Mouse (Mus musculus): Measurements from ENCODE around the gene Prss32. TPM values are rescaled to one million over a fixed set of nuclear protein-coding genes. Genes with fewer than 3 reads are reported as not detected.
"Not testable (repeated sequence)": the region's sequence is repeated elsewhere in the genome, so short reads cannot be mapped to it uniquely, and the experiment has no call there.

Gene Prss32
- total RNA-seq, 2 experiments from 2014 or later, result 0.29 TPM; not detected in 1

DNA sequence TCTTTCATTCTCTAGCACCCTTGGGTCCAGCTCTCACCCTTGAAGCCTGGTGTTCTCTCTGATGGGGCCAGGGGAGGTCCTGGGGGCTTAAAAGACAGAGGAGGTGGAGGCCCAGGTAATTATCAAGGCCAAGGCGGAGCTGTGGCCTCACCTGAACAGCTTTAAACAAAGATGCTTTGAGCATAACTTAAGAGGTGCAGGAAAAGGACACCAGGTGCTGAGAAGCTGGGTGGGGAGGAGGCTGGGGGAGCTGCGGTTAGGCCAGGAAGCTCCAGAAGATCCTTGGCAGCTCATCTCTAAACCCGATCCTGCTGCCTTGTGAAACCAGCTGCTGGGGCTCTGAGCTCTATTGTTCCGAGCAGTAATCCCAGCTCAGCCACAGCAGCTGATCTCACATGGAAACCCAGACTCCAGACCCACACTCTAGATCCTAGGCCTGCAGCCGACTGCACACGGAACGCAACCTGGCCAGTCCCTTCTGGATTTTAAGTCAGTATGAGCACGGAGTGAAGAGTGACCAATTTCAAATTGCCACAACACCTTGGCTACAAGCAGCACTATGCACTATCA is 7.6 kb upstream of the Prss32 start, which contains the start of gene Prss33:
TSS of gene Prss33 (minus strand) at position 51 of the 570 bp plus-strand sequence.
- no peak for DNase-seq (ENCODE audit: low spot score in 2 of 2)

DNA sequence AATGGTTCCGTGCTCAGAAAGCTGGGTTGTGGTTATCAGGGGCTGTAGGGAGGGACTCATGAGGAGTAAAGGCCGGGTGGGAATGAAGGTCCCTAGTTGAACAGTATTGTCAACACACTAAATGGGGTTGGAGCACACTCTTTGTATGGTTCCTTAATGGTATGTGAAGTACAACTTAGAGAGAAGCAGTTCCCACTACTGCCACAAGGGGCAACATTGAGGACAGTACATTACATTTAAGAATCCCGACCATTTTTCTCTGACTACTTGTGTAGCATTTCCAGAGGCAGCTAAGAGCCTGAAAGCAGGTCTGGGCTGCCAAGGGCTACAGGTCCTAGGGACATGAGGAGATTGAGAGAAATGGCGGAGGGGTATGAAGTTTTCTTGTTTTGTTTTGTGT is 2.5 kb upstream of the Prss32 start:
- peak in 1 of 2 experiments; percentile 66 for DNase-seq (ENCODE audit: low spot score in 2 of 2)

DNA sequence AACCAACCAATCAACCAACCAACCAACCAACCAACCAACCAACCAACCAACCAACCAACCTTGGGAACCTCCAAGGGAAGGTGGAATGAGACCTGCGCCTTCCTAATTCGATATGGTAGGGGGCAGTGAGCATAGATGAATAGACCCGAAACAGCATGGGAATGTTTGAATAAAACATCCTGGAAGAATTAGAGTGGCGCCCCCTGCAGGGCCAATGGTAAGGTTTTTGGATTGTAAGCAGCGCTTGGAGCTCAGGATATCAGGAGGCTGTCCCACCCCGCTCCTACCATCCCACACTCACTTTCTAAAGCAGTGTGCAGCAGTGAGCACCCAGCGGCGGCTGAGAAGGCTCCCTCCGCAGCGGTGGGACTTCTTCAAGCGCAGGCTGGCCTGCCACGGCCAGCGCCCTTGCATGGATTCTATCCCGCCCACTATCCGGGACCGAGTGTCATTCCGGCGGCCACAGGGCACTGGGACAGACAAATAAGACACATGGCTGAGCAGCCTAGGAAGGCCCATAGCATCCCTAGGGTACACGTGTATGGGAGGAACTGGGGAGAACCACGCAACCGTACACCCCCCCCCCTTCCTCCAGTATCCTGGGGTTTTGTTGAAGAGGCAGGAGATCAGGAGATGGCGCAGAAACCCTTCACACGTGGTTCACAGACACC is 379 bp upstream of the Prss32 start:
- no peak for DNase-seq (ENCODE audit: low spot score in 2 of 2)

DNA sequence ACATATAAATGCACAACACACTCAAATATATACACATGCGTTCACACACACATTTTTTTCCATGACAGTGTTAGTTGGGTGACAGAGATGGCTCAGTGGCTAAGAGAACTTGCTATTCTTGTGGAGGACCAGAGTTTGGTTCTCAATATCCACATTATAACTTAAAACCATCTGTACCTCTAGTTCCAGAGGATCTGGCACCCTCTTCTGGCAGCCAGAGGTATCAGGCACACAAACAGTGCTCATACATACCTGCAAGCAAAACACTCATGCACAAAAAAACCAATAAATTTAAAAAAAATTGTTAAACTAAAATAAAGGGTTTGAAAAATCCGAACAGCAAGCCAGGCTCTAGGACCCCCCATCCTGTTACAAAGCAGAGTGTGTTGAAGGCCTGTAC is 6.4 kb downstream of the Prss32 start:
- DNase-seq (ENCODE audit: low spot score in 2 of 2), result no peak

DNA sequence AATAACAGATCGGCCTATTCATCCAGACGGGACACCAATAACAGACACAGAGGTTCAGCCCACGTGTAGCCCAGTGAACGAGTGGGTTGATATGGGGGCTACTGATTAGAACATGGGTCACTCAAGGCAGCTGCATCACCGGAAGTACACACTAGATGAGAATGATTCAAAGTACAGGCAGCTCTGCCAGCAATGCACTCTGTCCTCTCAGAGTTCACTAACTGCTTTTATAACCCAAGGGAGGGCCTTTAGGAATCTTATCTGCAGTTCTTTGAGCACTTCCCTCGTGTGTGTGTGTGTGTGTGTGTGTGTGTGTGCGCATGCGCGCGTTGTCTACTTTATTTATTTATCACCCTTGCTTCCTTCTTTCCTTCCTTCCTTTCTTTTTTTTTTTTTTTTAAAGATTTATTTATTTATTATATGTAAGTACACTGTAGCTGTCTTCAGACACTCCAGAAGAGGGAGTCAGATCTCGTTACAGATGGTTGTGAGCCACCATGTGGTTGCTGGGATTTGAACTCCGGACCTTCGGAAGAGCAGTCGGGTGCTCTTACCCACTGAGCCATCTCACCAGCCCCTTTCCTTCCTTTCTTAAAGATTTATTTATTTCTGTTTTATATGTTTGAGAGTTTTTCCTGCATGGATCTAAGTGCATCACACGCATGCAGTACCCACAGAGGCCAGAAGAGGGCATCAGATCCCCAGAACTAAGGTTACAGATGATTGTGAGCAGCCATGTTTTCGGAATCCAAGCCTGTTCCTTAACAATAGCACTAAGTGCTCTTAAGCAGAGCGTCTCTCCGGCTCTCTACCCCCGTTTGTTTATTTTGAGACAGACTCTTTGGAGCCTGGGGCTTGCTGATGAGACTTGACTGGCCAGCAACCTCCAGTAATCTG is 7.4 kb downstream of the Prss32 start:
- DNase-seq (ENCODE audit: low spot score in 2 of 2), result peak; percentile 56 to 67

DNA sequence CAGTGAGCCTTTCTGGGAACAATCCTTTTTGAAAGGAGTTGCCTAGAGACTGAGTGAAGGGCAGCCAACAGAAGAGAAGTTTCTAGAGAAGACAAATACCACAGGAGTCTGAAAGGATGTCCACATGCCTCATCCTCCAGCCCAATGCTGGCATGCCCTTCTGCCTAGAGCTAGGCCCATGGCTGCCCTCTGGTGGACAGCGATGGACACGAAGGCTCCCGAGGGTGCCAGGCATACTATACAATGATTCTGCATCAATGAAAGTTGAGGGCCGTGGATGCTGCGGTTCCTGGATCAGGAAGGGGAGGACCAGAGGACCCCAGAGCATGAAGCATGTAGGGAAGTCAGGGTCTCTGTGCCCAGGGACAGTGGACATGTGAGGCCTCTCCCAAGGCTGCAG is 9.6 kb downstream of the Prss32 start:
- peak in 1 of 2 experiments; percentile 36 for DNase-seq (ENCODE audit: low spot score in 2 of 2)

DNA sequence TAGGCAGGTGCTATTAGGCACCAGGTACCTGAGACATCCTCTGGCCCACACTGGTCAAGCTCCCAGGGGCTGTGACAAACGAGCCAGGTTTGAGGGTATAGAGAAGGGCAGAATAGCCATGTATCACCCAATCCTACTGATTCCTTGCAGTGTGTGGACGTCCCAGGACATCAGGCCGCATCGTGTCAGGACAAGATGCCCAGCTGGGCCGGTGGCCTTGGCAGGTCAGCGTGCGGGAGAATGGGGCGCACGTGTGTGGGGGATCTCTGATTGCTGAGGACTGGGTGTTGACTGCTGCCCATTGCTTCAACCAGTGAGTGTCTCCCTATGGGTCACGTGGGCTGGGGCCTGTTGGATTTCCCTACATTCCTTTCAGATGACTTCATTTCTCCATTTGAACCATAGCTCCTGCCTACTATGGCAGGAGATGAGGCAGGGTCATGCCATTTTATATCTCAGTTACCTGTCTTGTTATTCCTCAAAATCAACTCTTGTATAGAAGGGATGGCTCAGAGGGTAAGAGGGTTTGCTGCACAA is 10.6 kb downstream of the Prss32 start:
- DNase-seq (ENCODE audit: low spot score in 2 of 2), result no peak

DNA sequence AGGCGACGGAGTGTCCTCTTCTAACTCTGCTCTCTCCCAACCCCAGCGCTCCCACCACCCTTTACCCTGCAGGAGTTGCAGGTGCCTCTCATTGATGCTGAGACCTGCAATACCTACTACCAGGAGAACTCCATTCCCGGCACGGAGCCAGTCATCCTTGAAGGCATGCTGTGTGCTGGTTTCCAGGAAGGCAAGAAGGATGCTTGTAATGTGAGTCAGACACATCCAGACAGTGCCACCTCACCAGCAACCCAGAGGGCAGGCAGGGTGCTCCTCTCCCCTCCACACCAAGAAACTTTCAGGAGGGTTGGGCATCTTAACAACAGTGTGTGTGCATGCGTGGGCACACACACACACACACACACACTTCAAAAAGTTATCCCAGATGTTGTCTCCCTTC is 13.5 kb downstream of the Prss32 start:
- no peak for DNase-seq (ENCODE audit: low spot score in 2 of 2)

DNA sequence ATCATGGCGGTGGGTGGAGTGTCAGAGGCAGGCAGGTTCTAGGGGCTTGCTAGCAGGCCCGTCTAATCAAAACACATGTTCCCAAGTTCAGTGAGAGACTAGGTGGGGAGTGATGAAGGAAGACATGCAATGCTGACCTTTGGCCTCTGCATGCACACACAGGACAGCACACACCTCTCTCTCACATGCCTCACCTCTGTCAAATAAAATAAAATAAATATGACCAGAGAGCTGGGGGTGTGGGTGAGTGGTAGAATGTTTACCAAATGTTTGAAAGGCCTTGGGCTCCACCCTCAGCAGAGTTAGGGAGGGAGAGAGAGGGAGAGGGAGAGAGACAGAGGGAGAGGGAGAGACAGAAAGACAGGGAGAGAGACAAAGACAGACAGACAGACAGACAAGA is 14.3 kb downstream of the Prss32 start:
- DNase-seq (ENCODE audit: low spot score in 2 of 2), result no peak

DNA sequence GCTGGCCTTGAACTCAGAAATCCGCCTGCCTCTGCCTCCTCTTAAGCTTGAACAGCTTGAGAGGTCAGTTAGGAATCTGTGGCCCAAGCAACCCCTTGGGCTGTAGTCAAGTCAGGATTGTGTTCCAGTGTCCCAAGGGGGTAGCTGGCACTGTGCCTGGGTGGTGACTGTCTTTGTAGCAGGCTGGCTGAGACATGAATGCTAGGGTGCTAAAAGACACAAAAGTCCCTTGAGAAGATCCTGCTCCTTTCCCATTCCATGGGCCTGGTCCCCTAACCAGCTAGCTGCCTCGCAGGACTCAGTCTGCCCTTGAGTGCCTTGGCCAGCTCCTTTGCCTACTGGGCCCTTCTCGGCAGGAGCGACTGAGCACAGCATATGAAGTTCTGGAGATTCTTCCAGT is 19.3 kb downstream of the Prss32 start:
- DNase-seq (ENCODE audit: low spot score in 2 of 2), result no peak

DNA sequence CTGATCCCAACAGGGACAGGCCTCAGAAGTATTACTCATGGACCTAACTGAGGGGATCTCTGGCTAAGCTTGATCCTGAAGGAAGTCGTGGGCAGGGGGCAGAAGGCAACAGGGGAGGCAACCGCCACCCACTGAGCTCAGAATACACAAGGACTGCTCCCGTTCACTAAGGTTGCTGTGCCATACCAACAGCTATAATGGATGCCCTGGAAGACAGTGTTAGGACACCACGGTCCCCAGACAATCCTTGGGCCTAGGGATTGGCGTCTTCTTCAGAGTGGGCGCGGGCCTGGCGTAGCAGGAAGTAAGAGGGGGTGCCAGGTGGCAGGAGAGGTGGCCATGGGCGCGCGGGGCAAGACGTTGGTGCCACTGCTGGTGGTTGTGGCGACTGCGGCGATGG is 24.1 kb downstream of the Prss32 start, which contains the start of gene Prss21:
TSS of gene Prss21 (plus strand) at position 301 of the 400 bp plus-strand sequence.
- DNase-seq (ENCODE audit: low spot score in 2 of 2), result no peak

DNA sequence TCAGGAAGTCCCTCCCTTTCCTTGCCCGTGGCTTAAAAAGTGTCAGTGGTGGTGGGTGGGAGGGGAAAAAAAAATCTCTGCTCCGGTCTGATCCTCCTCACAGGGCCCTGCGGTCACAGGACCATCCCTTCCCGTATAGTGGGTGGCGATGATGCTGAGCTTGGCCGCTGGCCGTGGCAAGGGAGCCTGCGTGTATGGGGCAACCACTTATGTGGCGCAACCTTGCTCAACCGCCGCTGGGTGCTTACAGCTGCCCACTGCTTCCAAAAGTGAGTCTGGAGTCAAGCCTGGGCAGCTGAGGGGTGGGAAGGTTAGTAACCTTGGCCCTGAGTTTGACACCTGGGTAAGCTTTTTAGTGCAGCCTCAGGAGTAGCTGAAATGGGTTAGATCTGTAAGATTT is 24.9 kb downstream of the Prss32 start:
- no peak for DNase-seq (ENCODE audit: low spot score in 2 of 2)

DNA sequence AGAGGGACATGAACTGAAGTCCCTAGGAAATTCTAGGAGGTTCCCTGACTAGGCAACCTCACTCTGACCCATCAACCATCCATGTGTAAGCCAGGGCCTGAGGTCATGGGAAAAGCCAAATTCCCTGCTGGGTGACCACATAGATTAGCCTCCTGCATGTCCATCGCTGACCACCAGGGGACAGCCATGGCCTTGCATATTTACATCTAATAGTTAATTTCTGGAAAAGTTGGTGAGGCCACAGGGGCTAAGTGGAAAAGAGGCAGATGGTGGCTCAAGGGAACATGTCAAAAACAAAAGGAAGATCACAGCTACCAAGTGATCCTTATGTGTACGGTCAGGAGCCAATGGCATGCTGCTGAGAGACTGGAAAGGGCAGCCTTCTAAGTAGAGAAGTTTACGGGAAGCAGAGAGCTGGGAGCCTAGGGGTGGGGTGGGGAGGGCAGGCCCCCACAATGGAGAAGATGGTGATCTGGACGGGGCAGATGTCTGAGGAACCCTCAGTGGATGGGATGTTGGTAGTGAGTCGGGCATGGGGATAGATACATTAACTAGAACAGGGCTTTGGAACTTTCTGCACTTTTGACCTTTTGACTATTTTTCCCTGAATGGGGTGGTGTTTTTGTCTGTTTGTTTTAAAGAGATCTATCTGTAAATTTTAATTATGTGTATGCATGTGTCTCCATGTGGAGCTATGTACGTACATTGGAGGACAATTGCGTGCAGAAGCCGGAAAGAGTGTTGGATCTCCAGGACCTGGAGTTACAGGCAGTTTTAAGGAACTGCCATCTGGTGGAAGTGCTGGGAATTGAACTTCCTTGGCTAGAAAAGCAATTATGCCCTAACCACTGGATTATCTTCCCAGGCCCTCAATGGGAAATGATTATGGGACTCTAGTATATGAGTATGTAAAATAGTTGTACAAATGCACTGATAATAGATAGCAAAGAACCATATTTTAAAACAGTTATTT is 30.5 kb downstream of the Prss32 start:
- peak in 1 of 2 experiments; percentile 25 for DNase-seq (ENCODE audit: low spot score in 2 of 2)

DNA sequence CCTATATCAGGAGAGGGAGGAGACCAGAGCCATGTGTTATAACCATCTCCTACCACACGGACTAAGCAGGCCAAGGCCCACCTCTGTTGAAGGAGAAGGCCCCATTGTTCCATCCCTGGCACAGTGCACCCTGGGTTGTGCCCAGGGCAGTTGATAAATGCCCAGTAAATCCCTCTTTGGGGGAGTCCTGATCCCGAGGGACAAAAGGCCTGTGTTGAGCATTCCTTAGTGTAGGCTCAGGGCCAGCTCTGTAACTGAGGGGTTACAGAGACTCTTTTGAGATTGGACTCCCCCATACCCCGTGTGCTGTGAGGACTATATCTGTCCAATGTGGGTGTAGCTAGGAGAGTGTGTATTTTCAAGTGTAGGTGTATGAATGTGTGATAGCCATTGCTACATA is 33.1 kb downstream of the Prss32 start:
- DNase-seq (ENCODE audit: low spot score in 2 of 2), result peak; percentile 20 to 54

DNA sequence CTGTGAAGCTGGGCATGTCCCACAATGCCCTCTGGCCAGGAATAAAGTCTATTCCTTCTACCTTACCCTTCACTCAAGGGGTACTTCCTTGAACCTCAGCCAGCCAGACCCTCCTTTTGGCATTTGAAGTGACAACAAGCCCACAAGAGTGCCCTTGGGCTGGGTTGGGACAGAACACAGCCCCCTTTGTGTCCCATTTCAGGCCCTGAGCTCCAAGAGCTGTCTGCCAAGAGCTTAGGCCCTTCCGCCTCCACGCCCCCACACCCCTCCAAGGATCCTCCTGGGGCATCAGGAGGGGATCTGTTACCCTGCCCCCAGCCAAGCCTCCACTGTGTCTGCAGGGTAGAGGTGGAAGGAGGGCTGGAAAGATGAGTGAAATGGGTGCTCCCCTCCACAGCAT is 33.5 kb downstream of the Prss32 start:
- peak; percentile 18 to 22 for DNase-seq (ENCODE audit: low spot score in 2 of 2)

DNA sequence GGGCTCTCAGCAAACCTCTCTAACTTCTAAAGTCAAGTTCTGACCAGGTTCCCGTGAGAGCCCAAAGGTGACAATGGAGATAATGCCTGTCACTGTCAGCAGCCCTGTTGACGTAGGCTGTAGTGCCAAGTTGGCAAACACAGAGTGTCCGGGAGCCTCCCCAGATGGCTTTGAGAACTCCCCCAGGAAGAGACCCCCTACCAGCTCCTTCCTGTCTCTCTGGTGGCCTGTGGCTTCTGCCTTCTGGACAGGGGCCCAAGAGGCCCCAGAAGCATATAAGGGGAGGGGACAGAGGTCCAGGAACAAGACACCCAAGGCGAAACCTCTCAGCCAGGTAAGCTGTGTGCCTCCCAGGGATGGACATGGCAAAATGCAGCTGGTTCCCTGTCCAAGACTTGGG is 36.9 kb downstream of the Prss32 start, which contains the start of the genes Dcpp1 and Dcpp2:
TSS of gene Dcpp1 (plus strand) at position 301 of the 400 bp plus-strand sequence.
TSS of gene Dcpp2 (plus strand) at position 305 of the 400 bp plus-strand sequence.
- not testable (repeated sequence) for DNase-seq (ENCODE audit: low spot score in 2 of 2)

All from layer of hippocampus, postnatal 14 days (tissue).